Mouse (Mus musculus): ENCODE measurements around the gene Gsdma2. TPM values are rescaled to one million over a fixed set of nuclear protein-coding genes. Genes with fewer than 3 reads are reported as not detected.

The Gsdma2 gene
- polyA plus RNA-seq, 1 experiment from 2014 or later, result not detected

DNA sequence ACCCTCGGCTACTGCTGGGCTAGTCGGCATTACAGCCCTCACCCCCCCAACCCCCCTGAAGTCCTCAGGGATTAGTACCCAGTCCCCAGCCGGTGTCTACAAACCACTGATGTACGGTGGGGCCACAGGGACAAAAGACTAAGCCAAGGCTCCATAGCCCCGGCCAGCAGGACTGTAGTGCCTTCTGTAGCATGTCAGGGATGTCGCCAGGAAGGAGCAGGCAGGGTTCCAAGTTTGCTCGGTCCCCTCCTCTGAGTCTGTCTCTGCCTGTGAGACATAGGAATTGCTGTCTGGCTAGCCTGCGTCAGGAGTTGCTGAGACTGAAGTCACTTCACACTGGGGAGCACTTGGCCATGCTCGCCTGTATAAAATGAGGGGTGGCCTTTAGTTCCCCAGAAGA, 47.7 kb downstream of the Gsdma2 start:
- Histone ChIP-seq H3K36me3 (ENCODE audit: insufficient read depth, low read length) (peaks cover 56% of the 10 kb centered on the region), H3K4me1 (replicated peaks; ENCODE audit: insufficient read depth, low read length) (peaks cover 11% of the 10 kb centered on the region), H3K27me3 (ENCODE audit: insufficient read depth, low read length) (no peaks in the 10 kb centered on the region), H3K9me3 (replicated peaks; ENCODE audit: low read length) (no peaks in the 10 kb centered on the region), H3K4me2 (ENCODE audit: low read length) (no peak overlapping the region), H3K27ac (peak overlapping the region; percentile 13; the same call in 1 of the 2 replicates), H3K9ac (ENCODE audit: low read depth, low read length) (no peak overlapping the region), H3K4me3 (replicated peaks; ENCODE audit: low read depth, low read length) (no peak overlapping the region)
- ATAC-seq (replicated peaks; ENCODE audit: low FRiP score, low read depth), result no peak
- WGBS, result 74% methylated on average over 9 of the region's 9 CpGs
- no peak for TF ChIP-seq CTCF (IDR thresholded peaks at IDR 0.05; ENCODE audit: low read depth)
- no peak for DNase-seq (ENCODE audit: low spot score)

DNA sequence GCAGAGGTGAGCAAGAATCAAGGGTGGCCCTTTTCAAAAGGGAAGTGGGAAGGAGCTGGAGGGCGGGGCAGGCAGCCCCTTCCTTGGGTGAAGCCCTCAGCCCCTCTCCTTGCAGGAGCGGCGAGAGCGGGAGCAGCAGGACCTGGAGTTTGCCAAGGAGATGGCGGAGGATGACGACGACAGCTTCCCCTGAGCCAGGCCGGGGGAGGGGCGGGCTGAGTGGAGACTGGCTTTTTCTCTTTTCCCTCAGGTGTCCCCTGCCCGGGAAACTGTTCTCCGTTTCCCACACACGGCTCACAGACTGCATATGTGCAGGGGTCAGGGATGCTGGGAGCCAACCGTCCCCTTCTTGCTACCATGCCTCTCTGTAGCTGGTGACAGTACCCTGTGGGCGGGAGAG, 48.8 kb downstream of the Gsdma2 start:
- Histone ChIP-seq H3K4me1 (replicated peaks; ENCODE audit: insufficient read depth, low read length) (peaks cover 11% of the 10 kb centered on the region), H3K9me3 (replicated peaks; ENCODE audit: low read length) (no peaks in the 10 kb centered on the region), H3K36me3 (ENCODE audit: insufficient read depth, low read length) (peaks cover 52% of the 10 kb centered on the region), H3K27ac (peak overlapping the region; percentile 57; the same call in 1 of the 2 replicates), H3K4me3 (replicated peaks; ENCODE audit: low read depth, low read length) (no peak overlapping the region), H3K9ac (ENCODE audit: low read depth, low read length) (no peak overlapping the region), H3K27me3 (ENCODE audit: insufficient read depth, low read length) (no peaks in the 10 kb centered on the region), H3K4me2 (ENCODE audit: low read length) (no peak overlapping the region)
- 59% methylated on average over 14 of the region's 14 CpGs for WGBS
- no peak for ATAC-seq (replicated peaks; ENCODE audit: low FRiP score, low read depth)
- TF ChIP-seq CTCF (IDR thresholded peaks at IDR 0.05; ENCODE audit: low read depth), result no peak
- DNase-seq (ENCODE audit: low spot score), result no peak

DNA sequence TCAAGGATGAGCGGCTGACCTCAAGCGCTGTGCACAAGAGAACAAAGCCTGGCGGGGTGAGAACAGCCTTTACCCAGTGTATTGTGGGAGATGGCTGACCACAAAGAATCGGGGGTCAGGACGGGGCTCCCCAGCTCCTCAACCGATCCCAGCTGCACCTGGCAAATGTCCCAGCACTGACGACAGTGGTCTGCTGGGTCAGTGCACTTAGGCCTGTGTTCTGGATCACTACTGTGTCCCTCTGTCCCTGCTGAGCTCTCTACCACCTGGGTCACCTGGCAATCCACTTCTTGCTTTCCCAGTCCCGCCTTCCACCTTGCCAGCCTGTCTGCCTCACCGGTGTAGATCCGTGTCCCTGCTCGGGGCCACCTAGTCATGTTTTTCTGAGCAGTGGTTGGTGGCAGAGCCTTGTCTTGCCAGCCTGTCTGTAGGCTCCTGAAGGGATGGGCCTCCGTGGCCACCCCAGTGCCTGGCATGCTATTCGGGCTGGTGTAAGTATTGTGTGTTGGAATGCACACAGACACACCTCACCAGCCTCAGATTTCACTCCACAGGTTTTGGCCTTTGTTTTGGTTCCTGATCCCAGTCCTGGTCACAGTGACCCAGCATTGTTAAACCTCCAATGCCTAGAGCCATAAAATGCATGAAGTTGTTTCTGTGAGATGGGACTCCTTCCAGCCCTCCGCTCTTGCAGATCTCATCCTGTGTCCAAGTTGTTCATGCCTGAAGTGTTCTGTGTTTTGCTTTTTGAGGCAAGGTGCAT, 50.1 kb downstream of the Gsdma2 start:
- H3K27ac ChIP-seq, result peak overlapping the region; percentile 57; the same call in 1 of the 2 replicates
- H3K4me2 ChIP-seq (ENCODE audit: low read length), result no peak overlapping the region
- H3K9me3 ChIP-seq (replicated peaks; ENCODE audit: low read length), result no peaks in the 10 kb centered on the region
- DNase-seq (ENCODE audit: low spot score) (no peak), ATAC-seq (replicated peaks; ENCODE audit: low FRiP score, low read depth) (peak; percentile 25; the same call in 1 of the 2 replicates)
- WGBS, result 64% methylated on average over 14 of the region's 14 CpGs
- H3K4me3 ChIP-seq (replicated peaks; ENCODE audit: low read depth, low read length), result no peak overlapping the region
- no peak for TF ChIP-seq CTCF (IDR thresholded peaks at IDR 0.05; ENCODE audit: low read depth)
- H3K27me3 ChIP-seq (ENCODE audit: insufficient read depth, low read length), result no peaks in the 10 kb centered on the region
- H3K9ac ChIP-seq (ENCODE audit: low read depth, low read length), result no peak overlapping the region
- peaks cover 11% of the 10 kb centered on the region for H3K4me1 ChIP-seq (replicated peaks; ENCODE audit: insufficient read depth, low read length)
- peaks cover 40% of the 10 kb centered on the region for H3K36me3 ChIP-seq (ENCODE audit: insufficient read depth, low read length)

DNA sequence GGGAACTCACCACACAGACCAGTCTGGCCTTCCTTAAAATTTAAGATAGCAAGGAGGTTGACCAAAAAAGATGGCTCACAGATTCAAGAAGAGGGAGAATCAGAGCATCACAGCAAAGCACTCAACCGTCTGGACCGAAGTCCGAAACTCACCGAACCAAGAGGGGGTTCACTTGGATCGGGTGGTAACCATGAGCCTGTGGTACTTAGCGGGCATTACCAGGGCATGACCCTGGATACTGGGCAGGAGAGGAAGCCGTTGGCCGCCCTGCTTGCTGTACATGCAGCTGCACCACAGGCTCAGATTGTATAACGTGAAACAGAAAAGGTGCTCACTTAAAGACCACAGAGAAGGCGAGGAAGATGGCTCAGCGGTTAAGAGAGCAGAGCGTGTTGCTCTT, 50.7 kb downstream of the Gsdma2 start:
- WGBS, result 79% methylated on average over 12 of the region's 12 CpGs
- H3K4me2 ChIP-seq (ENCODE audit: low read length), result no peak overlapping the region
- peaks cover 11% of the 10 kb centered on the region for H3K4me1 ChIP-seq (replicated peaks; ENCODE audit: insufficient read depth, low read length)
- H3K9ac ChIP-seq (ENCODE audit: low read depth, low read length), result no peak overlapping the region
- no peak for TF ChIP-seq CTCF (IDR thresholded peaks at IDR 0.05; ENCODE audit: low read depth)
- H3K36me3 ChIP-seq (ENCODE audit: insufficient read depth, low read length), result peaks cover 34% of the 10 kb centered on the region
- H3K9me3 ChIP-seq (replicated peaks; ENCODE audit: low read length), result no peaks in the 10 kb centered on the region
- ATAC-seq (replicated peaks; ENCODE audit: low FRiP score, low read depth) (no peak), DNase-seq (ENCODE audit: low spot score) (no peak)
- H3K4me3 ChIP-seq (replicated peaks; ENCODE audit: low read depth, low read length), result no peak overlapping the region
- no peaks in the 10 kb centered on the region for H3K27me3 ChIP-seq (ENCODE audit: insufficient read depth, low read length)
- H3K27ac ChIP-seq, result no peak overlapping the region

DNA sequence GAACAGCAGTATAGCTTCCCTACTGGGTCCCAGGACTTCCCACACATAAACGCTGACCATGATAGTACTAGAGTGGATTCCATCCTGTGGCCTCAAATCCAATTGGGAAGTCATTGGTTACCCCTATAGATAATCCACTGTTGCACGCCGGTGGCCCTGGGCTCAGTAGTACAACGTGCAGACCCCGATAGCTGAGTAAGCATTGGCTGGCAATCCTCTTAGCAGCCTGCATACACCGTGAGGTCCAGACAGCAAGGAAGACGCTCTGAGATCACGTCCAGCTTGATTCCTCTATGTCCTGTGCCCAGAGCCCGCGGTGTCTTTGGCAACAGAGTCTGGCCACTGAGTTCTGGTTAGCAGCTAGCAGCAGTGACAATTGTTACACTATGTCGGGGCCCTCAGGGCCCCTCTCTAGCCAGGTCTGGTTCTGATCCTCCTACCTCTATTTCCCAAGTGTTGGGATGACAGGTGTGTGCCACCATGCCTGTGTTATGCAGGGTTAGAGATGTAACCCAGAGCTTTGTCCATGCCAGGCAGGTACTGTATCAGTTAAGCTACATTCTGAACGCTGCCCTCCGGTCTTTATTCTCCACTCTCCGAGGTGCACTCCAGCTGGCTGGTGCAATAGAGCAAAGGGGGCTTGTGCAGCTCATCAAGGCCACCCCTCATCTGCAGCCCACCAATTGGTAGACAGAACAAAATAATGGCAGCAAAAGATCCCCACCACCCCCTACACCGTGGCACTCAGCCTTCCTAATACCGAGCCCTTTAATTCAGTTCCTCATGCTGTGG, 52.5 kb downstream of the Gsdma2 start:
- Histone ChIP-seq H3K27ac (no peak overlapping the region), H3K36me3 (ENCODE audit: insufficient read depth, low read length) (peaks cover 18% of the 10 kb centered on the region), H3K4me2 (ENCODE audit: low read length) (no peak overlapping the region), H3K4me3 (replicated peaks; ENCODE audit: low read depth, low read length) (no peak overlapping the region), H3K9ac (ENCODE audit: low read depth, low read length) (no peak overlapping the region; the same call in 1 of the 2 replicates), H3K9me3 (replicated peaks; ENCODE audit: low read length) (no peaks in the 10 kb centered on the region), H3K4me1 (replicated peaks; ENCODE audit: insufficient read depth, low read length) (peaks cover 11% of the 10 kb centered on the region), H3K27me3 (ENCODE audit: insufficient read depth, low read length) (no peaks in the 10 kb centered on the region)
- ATAC-seq (replicated peaks; ENCODE audit: low FRiP score, low read depth) (no peak), DNase-seq (ENCODE audit: low spot score) (no peak)
- no peak for TF ChIP-seq CTCF (IDR thresholded peaks at IDR 0.05; ENCODE audit: low read depth)
- 85% methylated on average over 16 of the region's 16 CpGs for WGBS

DNA sequence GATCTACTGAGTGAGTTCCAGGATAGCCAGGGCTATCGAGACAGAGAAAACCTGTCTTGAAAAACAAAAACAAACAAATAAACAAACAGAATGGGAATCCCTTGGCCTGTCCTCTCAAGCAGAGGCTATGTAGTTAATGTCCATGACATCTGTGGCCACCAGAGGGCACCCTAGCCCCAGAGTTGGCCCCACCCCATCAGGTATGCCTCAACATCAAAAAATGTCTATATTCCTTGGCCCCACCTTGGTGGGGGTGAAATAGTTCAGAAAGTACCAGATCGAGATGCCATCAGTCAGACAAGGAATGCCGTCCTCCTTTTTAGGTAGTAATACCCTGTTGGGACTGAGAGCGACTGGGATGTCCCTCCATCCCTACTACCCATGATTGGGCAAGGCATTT, 53.4 kb downstream of the Gsdma2 start:
- no peak overlapping the region for H3K4me3 ChIP-seq (replicated peaks; ENCODE audit: low read depth, low read length)
- peaks cover 14% of the 10 kb centered on the region; the same call in 1 of the 2 replicates for H3K36me3 ChIP-seq (ENCODE audit: insufficient read depth, low read length)
- no peak overlapping the region for H3K4me2 ChIP-seq (ENCODE audit: low read length)
- H3K4me1 ChIP-seq (replicated peaks; ENCODE audit: insufficient read depth, low read length), result peaks cover 15% of the 10 kb centered on the region
- H3K9ac ChIP-seq (ENCODE audit: low read depth, low read length), result no peak overlapping the region
- DNase-seq (ENCODE audit: low spot score) (peak; percentile 86), ATAC-seq (replicated peaks; ENCODE audit: low FRiP score, low read depth) (peak; percentile 25; the same call in 1 of the 2 replicates)
- H3K9me3 ChIP-seq (replicated peaks; ENCODE audit: low read length), result no peaks in the 10 kb centered on the region
- 27% methylated on average over 4 of the region's 4 CpGs for WGBS
- peak; percentile 91 for TF ChIP-seq CTCF (IDR thresholded peaks at IDR 0.05; ENCODE audit: low read depth)
- H3K27me3 ChIP-seq (ENCODE audit: insufficient read depth, low read length), result no peaks in the 10 kb centered on the region
- no peak overlapping the region for H3K27ac ChIP-seq

All from kidney, postnatal 0 days (tissue).